Mouse (Mus musculus): ENCODE results near the gene Mink1.

GRCm38 (mm10) chr11:70645461-70646258 lies 83.0 kb downstream of the Mink1 start:
- TF ChIP-seq EP300 (IDR thresholded peaks at IDR 0.05; ENCODE audit: low read depth) (no peak), CTCF (IDR thresholded peaks at IDR 0.05; ENCODE audit: low read depth) (no peak)

Data from heart, postnatal 0 days (tissue).